Mouse (Mus musculus) heart, adult 2 months (tissue): ENCODE data around the gene Fam71b.

ENCODE experiments used
- CTCF ChIP-seq: fragments of 200-600 bp; IDR thresholded peaks from 2 replicates; pipeline ENCODE4 v1.8.1; 2022; ENCODE audit warnings: antibody characterized with exemption, mild to moderate bottlenecking, moderate library complexity
- POLR2A ChIP-seq: fragments of 200-500 bp; IDR thresholded peaks from 2 replicates; pipeline ENCODE4 v1.6.1; 2011; ENCODE audit warnings: mild to moderate bottlenecking, low read depth, low read length, control low read depth; ENCODE audit not compliant: insufficient read depth

DNA sequence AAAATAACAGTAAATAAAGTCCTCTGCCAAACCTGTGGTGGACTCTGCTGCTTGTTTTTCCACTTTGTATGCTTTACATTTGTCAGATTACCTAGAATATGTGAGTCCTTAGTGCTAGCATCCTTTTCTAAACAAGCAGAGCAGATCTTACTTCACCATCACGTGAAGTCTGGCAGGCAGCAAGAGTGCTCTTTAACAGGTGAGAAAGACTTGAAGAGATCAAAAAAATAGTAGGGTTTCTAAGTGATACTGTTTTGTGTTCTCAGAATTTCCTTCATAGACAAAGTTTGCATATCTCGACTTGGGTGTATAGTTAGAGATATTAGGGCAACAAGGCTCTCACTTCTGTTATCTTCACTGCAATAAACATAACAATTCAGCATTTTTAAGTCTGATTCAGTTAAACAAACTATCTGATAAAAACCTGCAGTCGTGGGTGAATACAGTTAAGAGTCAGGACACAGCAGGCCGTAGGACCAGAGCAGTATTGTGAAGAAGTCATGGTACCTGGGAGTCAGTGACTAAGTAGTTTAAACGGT lies 42.7 kb downstream of the Fam71b start:
- TF ChIP-seq POLR2A: no peak
- TF ChIP-seq CTCF: no peak
